Mouse (Mus musculus) CH12F3 (cell line): ENCODE data around the gene Sf3b3.

Experiments
- in situ Hi-C: fragments of 300-500 bp; cut with MboI; formaldehyde crosslinking; loops from 2 replicates; pipeline ENCODE4 v1.14.3; 2020; ENCODE audit warnings: low sequenced_read_pairs

The Sf3b3 gene

GRCm38 (mm10) chr8:110847645-110848495 is 1.3 kb upstream of the Sf3b3 start:
- in situ Hi-C loops, result no loop called here

DNA sequence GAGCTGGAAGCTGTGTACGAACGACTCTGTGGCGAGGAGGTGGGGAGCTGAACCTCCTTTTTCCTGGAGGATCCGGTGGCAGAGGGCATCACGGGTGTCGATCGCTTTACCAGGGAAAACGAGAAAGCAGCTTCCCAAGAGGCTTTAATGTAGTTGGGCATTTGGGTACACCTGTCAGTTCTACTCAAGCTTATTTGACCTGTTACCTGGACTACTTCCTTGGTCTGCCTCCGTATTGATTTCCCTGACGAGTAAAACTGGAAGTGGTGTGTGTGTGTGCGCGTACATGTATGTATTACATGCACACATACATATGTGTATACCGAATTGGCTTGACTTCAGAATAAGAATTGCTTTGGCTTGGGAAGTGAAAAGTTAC is 573 bp upstream of the Sf3b3 start:
- in situ Hi-C loops, result no loop called here

DNA sequence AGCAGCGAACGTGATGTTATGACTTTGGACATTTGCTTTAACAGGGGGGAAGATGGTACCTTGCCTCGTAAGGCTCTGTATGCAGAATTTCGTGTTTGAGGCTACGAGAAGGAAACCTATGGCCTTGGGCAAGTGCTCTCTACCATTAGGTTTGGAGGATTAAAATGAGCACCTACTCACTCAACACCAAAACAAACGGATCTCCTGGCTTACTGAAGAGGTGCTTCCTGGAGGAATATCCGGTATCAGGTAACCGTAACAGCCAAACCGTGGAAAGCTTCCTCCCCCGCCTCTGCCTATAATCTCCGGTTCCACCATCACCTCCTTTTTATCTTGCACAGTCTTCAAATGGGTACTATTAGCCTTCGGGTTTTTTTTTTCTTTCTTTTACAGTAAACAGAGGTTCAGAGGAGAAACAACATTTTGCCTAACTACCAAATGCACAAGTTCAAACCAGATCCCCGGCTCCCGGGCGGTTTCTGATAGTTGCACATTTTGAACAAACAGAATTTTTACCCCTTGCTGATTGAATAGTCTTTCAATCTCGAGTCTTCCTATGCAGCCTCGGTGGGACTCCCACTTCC is 674 bp downstream of the Sf3b3 start:
- in situ Hi-C loops, result no loop called here

DNA sequence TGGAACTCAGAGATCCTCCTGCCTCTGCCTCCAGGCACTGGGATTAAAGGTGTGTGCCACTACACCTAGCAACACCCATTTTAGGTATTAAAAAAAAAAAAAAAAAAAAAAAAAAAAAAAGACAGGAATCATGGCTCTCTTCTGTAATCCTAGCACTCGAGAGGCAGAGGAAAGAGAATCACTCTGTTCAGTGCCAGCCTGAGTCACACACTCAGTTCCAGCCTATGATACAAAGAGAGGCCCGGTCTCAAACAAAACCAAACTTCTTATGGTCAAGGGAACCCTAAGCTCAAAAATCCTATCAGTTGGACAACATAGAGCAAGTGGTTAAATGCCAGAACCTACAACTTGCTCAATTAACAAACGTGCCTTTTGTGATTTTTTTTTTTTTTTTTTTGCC is 1.6 kb downstream of the Sf3b3 start:
- in situ Hi-C loops, result no loop called here

DNA sequence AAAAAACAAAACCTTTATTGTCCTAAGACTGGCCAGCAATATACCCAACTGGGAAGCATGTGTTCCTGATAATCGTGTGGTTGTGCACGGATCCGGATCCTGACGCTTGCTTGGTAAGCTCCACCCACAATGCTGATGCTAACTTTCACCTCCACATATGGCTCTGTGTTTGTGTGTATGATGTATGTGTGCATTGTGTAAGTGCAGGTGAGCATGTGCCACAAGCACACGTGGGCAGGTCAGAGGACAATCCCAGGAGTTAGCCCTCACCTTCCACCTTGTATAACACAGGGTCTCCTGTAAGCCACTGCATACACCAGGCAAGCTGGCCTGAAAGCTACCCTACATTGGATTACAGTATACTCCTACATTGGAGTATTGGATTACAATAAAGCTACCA is 3.4 kb downstream of the Sf3b3 start:
- in situ Hi-C loops, result no loop called here

GRCm38 (mm10) chr8:110842012-110842574 is 4.5 kb downstream of the Sf3b3 start:
- in situ Hi-C loops, result no loop called here

DNA sequence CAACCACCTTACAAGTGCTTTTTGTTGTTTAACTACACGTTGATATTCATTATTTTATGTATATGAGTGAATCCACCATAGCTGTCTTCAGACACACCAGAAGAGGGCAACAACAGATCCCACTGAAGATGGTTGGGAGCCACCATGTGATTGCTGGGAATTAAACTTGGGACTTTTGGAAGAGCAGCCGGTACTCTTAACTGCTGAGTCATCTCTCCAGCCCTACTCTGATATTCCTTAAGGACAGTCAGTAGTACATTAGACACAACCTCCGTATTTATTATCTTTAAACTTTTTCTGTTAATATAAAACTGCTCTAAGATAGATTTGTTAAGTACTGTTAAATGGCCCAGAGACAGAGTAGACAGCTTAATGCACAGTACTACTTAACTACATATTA is 14.6 kb downstream of the Sf3b3 start:
- in situ Hi-C loops, result no loop called here

DNA sequence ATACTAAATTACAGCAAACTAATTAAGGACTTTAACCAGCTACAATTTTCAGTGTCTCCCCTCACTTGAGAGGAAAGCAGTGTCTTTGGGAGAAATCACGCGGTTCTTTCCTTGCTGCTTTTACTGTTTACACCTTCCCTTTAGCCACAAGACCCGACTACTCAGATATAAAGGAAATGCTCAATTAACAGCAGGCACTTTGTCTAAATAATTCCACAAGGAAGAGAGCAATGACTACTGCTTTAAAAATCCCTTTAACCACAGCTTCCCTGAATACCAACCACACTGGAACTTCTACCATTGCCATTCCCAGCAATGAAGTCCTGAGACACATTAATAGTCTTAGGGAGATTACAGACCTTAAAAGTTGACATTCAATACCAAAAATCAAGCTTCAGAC is 18.1 kb downstream of the Sf3b3 start:
- in situ Hi-C loops, result no loop called here

DNA sequence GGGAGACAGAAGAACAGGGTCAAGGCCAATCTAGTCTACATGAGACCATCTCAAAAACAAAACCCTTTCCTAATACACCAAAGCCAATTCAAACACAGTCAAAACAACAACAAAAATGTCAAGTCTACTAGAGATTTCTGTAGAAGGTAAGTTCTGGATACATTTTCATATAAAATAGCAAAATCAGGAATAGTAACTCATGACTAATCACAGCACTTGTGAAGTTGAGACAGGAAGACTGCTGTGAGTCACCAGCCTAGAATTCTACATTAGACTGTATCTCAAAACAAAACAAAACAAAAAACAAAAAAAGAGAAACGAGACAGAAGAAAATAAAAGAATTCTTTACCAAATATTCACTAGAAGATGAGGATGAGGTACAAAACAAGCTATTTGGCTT is 21.7 kb downstream of the Sf3b3 start:
- in situ Hi-C loops, result no loop called here

DNA sequence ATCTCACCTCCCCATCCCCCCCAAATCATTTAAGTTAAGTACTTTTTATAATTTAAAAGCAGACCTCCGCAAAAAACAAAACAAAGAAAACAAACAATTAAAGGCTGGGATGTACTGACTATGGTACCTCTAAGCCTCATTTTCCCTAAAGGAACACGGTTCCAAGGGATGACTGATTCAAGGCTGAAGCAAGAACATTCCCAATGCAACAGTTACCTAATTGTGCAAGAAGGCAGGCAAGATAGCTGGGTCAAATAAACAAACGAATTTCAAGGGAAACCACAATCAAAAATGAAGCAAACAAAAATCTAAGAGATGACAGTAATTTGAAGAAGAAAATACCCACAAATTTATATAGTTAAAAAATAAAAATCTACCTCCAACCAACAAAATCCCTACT is 24.6 kb downstream of the Sf3b3 start:
- in situ Hi-C loops, result no loop called here

DNA sequence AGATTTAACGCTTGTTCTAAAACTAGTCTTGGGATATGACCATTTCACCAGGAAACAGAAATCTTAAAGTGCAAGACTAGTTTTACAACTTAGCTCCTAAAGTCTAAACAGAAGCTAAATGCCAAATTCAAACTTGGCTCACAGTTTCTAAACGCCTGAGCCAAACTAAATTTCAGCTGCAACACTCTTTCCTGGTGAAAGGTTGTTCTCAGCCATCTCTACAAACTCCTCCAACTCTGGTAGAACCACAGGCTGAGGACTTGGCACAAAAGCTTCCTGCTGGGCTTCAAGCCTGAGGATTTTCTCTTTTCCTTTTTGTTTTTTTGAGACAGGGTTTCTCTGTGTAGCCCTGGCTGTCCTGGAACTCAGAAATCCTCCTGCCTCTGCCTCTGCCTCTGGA is 26.3 kb downstream of the Sf3b3 start:
- in situ Hi-C loops, result no loop called here

GRCm38 (mm10) chr8:110818593-110818992 is 28.0 kb downstream of the Sf3b3 start:
- in situ Hi-C loops, result no loop called here

DNA sequence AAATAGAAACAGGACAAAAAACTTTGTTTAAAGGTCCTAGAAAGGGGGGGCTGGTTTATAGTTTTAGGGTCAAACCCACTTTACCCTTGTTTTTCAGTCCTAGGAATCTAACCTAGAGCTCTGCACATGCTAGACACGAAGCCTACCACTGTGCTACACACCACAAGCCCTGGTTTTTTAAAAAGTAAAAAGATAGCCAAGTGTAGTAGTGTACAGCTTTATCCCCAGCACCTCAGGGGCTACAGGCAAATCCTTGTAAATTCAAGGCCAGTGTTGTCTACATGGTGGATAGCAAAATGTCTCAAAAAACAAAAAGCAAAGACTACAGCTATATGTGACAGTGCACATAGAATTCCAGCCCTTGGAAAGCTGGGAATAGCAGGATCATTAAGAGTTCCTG is 29.6 kb downstream of the Sf3b3 start:
- in situ Hi-C loops, result no loop called here

DNA sequence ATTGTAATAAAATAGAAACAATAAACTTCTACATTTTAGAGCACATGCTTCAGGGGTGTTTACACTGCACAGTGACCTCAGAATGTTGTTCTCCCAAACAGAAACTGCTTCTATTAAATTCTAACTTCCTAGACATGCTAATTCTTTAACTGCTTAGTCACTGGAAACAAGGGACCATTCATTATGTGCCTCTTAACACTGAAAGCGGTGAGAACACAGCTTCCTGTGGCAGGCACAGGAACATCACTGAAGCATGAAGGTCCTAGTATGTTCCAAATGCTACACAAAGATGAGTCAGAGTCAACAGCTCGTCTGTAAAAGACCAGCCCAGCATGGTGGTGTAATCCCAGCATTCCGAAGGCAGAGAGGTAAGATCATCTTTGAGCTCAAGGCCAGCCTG is 31.3 kb downstream of the Sf3b3 start:
- in situ Hi-C loops, result no loop called here

GRCm38 (mm10) chr8:110813081-110813812 is 33.3 kb downstream of the Sf3b3 start:
- in situ Hi-C loops, result no loop called here

DNA sequence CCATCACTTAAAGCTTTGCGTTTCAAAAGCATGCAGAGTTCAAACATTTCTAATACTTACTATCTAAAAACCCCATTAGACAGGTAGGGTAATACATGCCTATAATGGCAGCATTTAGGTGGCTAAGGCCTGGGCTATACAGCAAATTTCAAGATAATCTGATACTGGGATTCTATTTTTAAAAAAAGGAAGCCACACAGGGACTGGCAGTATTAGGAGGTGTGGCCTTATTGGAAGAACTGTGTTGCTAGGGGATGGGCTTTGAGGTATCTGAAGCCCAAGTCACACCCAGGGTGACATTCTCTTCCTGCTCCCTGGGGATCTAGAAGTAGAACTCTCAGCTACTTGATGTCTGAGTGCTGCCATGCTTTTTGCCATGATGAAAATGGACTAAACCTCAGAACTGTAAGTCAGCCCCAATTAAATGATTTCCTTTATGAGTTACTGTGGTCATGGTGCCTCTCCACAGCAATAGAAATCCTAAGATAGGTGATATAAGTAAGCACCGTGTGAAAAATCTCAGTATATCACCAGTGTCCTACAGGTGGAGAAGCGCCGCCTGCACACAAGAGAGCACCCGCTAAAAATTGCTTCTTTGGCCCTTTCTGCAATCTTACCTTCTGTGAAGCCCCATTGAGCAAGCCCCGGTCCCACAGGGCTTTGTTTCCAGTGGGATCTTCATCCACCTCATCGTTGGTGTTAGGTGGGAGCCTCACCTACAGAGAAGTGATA is 34.1 kb downstream of the Sf3b3 start:
- in situ Hi-C loops, result no loop called here

- in situ Hi-C loops, result no loop called here
These were observed 34.8 kb downstream of the Sf3b3 start for GRCm38 (mm10) chr8:110811793-110812192.

DNA sequence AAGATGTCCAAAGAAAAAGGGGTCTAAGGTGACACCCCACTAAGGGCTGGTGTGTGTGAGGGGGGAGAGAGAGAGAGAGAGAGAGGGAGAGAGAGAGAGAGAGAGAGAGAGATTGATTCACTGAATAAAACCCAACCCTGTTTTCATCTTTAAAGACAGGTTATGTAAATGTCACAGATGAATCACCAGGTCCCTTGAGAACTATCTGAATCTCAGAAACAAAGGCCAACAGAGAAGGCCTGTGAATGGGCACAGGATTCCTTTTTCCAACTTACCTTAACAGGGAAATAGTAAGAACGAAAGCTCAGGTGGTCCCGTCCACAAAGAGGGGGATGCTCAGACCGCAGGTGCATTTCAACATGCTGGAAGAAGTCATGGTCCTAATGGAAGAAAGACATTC is 35.5 kb downstream of the Sf3b3 start:
- in situ Hi-C loops, result no loop called here

DNA sequence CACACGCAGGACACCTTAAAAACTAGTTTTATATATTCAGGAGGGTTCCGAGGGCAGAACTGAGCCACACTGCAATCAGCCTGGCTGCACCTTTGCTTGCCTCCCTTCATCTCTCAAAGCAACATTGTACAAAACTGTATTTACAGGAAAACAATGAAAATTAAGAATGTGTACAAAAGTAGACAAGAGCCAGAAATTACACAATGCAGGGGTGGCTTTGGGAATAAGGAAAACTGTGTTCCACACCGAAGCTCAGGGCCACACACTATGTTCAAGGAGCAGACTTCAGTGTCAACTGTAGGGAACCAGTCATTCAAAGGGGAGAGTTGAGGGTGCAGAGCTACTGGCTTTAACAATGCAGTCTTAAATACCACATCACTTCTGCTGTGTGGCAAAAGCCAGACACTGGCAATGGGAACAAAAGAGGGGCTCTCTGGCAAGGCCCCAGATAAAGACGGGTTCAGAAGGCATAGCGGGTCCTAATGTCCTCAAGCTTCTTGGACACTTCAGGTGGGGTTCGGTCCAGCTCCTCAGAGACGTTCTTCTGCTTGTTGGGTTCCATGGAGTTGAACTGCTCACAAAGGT is 36.0 kb downstream of the Sf3b3 start:
- in situ Hi-C loops, result no loop called here

DNA sequence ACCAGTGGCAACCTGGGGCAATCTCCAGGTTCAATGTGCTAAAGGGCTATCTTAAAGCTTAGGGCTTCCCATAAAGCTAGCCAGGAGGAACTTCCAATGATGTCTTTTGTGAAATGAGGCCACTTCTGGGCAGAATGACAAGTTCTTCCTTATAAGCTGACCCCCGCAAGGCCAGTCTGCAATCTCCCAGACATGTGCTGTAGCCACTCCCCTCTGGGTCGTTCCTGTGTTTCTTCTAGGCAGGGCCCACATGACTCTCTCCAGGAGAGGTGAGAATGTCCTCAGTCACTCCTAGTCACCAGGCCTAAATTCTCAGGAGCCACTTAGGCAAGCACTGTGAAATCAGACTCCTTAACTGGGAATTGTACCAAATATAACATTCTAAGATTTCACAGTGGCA is 36.8 kb downstream of the Sf3b3 start:
- in situ Hi-C loops, result no loop called here
